Comparison of ENCODE assay signal across 9 mouse cellular contexts in the genomic region with DNA sequence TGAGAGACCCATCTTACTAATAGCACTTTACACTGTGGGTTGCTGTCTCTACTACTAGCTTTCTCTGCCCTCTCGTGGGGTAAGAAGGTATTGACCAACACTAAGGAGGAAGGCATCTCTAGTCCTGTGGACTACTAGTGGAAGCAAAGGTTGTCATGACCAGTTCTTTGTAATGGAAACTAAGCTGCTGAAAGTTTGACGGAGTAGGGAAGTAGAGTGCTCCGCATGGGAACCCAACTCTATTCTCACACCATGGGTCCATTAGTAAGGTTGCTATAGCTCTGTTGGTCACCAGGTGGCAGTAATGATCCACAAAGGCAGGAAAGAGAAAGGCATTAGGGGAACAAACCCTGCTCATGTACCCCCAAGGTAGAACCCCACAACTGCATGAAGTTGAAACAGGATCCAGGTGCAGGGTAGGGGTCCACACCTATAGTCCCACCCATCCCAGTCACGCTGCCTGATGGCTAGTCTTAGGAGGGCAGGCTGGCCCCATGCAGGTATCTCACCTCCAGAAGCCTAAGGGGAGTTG. TPM values are rescaled to one million over a fixed set of nuclear protein-coding genes. Genes with fewer than 3 reads are reported as not detected.
DNase-seq lines count a peak whose midpoint lies in the region; ATAC-seq and TF ChIP-seq lines count a peak whose summit lies in the region.
"Had no signal": no experiment of that assay in that cellular context is flagged by ENCODE, and none has a peak within 500 bp of the region (broad histone marks: within the 10 kb centered on the region; RNA-seq: fewer than 3 reads in every experiment).

No protein-coding gene starts in this region.

- in situ Hi-C loops in ES-E14 (cut with MboI; ENCODE audit: low sequenced_read_pairs in 2 of 2, unreplicated experiment in 2 of 2) = no loop called here

- no peaks in the 10 kb centered on the region for H3K9me3 ChIP-seq in ES-E14 (ENCODE audit: control insufficient read depth, insufficient read depth, low read depth, low read length)
- no peaks in the 10 kb centered on the region for H3K9me3 ChIP-seq in forebrain, embryonic 11.5 days (ENCODE audit: control insufficient read depth, low read length)
- H3K9me3 ChIP-seq: heart, embryonic 13.5 days had no signal

- H3K27me3 ChIP-seq in forebrain, embryonic 11.5 days (ENCODE audit: control insufficient read depth, insufficient read depth, low read length) = no peaks in the 10 kb centered on the region
- H3K27me3 ChIP-seq: heart, embryonic 13.5 days had no signal

- H3K4me2 ChIP-seq in forebrain, embryonic 11.5 days (ENCODE audit: low read depth, low read length, severe bottlenecking) = no peak overlapping the region
- H3K4me2 ChIP-seq: heart, embryonic 13.5 days had no signal

- WGBS in forebrain, embryonic 11.5 days = 32% methylated on average over 4 of the region's 4 CpGs

- H3K27ac ChIP-seq in ES-E14 (ENCODE audit: insufficient read depth, low read depth, low read length, poor library complexity, severe bottlenecking) = no peak overlapping the region; the same call in 1 of the 2 replicates
- no peak overlapping the region for H3K27ac ChIP-seq in forebrain, embryonic 11.5 days (ENCODE audit: low read depth, low read length)
- H3K27ac ChIP-seq: heart, embryonic 13.5 days had no signal

- H3K36me3 ChIP-seq in ES-E14 (ENCODE audit: control insufficient read depth, insufficient read depth, low read length, poor library complexity, severe bottlenecking) = peaks cover 32% of the 10 kb centered on the region
- H3K36me3 ChIP-seq in forebrain, embryonic 11.5 days (ENCODE audit: control insufficient read depth, insufficient read depth, low read length) = peaks cover 14% of the 10 kb centered on the region

- peak; percentile 70 for DNase-seq in ES-E14 (ENCODE audit: low read depth, low spot score)
- peak; percentile 74 for DNase-seq in c-Kit-positive CD71-negative TER-119-negative erythroid progenitor cells, embryonic 14.5 days (ENCODE audit: low read depth)
- DNase-seq in forebrain, embryonic 11.5 days (ENCODE audit: low spot score) = peak; percentile 71
- peak; percentile 78 for DNase-seq in heart, postnatal 4 days
- DNase-seq in layer of hippocampus, adult 18-20 months (ENCODE audit: low spot score in 2 of 2) = peak; percentile 53 to 85
- peak; percentile 45 to 54 for DNase-seq in lung, adult 18-20 months
- peak; percentile 83 for DNase-seq in thymus, postnatal 0 days (ENCODE audit: low spot score)

- peak; percentile 71 for ATAC-seq in forebrain, embryonic 11.5 days (replicated peaks; ENCODE audit: low FRiP score)
- peak; percentile 83 for ATAC-seq in neutrophil, adult 5-6 weeks (ENCODE audit: extremely low read depth, insufficient number of reproducible peaks, low FRiP score, poor library complexity, severe bottlenecking)

- H3K9ac ChIP-seq in ES-E14 (ENCODE audit: insufficient read depth, low read depth, low read length, poor library complexity, severe bottlenecking) = no peak overlapping the region
- H3K9ac ChIP-seq in forebrain, embryonic 11.5 days (ENCODE audit: low read length) = no peak overlapping the region
- H3K9ac ChIP-seq: heart, embryonic 13.5 days had no signal

- H3K4me1 ChIP-seq in ES-E14 (ENCODE audit: control insufficient read depth in 2 of 2, insufficient read depth in 2 of 2, low read length in 2 of 2, poor library complexity in 1 of 2) = peaks cover 0 to 12% of the 10 kb centered on the region in 2 experiments; a peak in 2 of 4 replicates
- H3K4me1 ChIP-seq in forebrain, embryonic 11.5 days (replicated peaks; ENCODE audit: control insufficient read depth, insufficient read depth, low read length) = no peaks in the 10 kb centered on the region
- H3K4me1 ChIP-seq: heart, embryonic 13.5 days had no signal

- H3K4me3 ChIP-seq in ES-E14 (ENCODE audit: insufficient read depth in 1 of 2, low read depth in 1 of 2, low read length in 2 of 2, poor library complexity in 1 of 2, severe bottlenecking in 1 of 2) = no peak overlapping the region
- no peak overlapping the region for H3K4me3 ChIP-seq in forebrain, embryonic 11.5 days (ENCODE audit: low read depth, low read length)
- H3K4me3 ChIP-seq: heart, embryonic 13.5 days had no signal

TF ChIP-seq in ES-E14, 5 proteins besides CTCF, POLR2A, EP300 and RAD21:
- no peak for TF ChIP-seq ZC3H11A (IDR thresholded peaks at IDR 0.05; ENCODE audit: borderline replicate concordance, low read depth, low read length)
- no peak for TF ChIP-seq MAFK (IDR thresholded peaks at IDR 0.05; ENCODE audit: insufficient read depth, low read depth, low read length)
- TF ChIP-seq CHD2 (IDR thresholded peaks at IDR 0.05; ENCODE audit: low read depth, low read length) = peak; percentile 18; the same call in 1 of the 2 replicates
- no peak for TF ChIP-seq HCFC1 (IDR thresholded peaks at IDR 0.05; ENCODE audit: borderline replicate concordance, insufficient read depth, low read length)
- TF ChIP-seq ZNF384 (IDR thresholded peaks at IDR 0.05; ENCODE audit: low read depth, low read length) = no peak

RNA-seq across cellular contexts. Expression of gene Dido1, which starts 31.1 kb away (rescaled TPM):
- 84.7 and 90.6 TPM in 2 replicates for total RNA-seq in ES-E14 (2012; rRNA removed)
- 39.8 and 44.1 TPM in 2 replicates for polyA plus RNA-seq in forebrain, embryonic 11.5 days (2014; fragmentation: Nextera tagmentation; extraction: Ambion mirVana)
- total RNA-seq in heart, postnatal 4 days (2021) = 10 to 100 TPM; 40.5 to 44.0 TPM
- 10 to 100 TPM; 53.2 to 54.6 TPM for total RNA-seq in layer of hippocampus, adult 18-20 months (2021)
- 102 and 114 TPM in 2 replicates for total RNA-seq in neutrophil, adult 5-6 weeks (2017)
- polyA plus RNA-seq in thymus, postnatal 0 days (2015; fragmentation: Nextera tagmentation; extraction: Ambion mirVana) = 25.6 and 32.2 TPM in 2 replicates

RNA-seq across cellular contexts. Expression of gene Gid8, which starts 31.2 kb away (rescaled TPM):
- total RNA-seq in ES-E14 (2012; rRNA removed) = 57.8 and 64.7 TPM in 2 replicates
- polyA plus RNA-seq in forebrain, embryonic 11.5 days (2014; fragmentation: Nextera tagmentation; extraction: Ambion mirVana) = 58.1 and 64.5 TPM in 2 replicates
- total RNA-seq in heart, postnatal 4 days (2021) = 10 to 100 TPM; 68.5 to 69.9 TPM
- total RNA-seq in layer of hippocampus, adult 18-20 months (2021) = 10 to 100 TPM; 58.6 to 61.5 TPM
- 66.9 and 77.9 TPM in 2 replicates for total RNA-seq in neutrophil, adult 5-6 weeks (2017)
- polyA plus RNA-seq in thymus, postnatal 0 days (2015; fragmentation: Nextera tagmentation; extraction: Ambion mirVana) = 50.5 and 53.1 TPM in 2 replicates

RNA-seq across cellular contexts. Expression of gene Tcfl5, which starts 36.2 kb away (rescaled TPM):
- total RNA-seq in ES-E14 (2012; rRNA removed) = 36.0 and 44.9 TPM in 2 replicates
- 0.17 and 0.23 TPM in 2 replicates for polyA plus RNA-seq in forebrain, embryonic 11.5 days (2014; fragmentation: Nextera tagmentation; extraction: Ambion mirVana)
- total RNA-seq in heart, postnatal 4 days (2021) = under 1 TPM; 0.20 to 0.26 TPM
- under 1 TPM; 0.18 to 0.25 TPM for total RNA-seq in layer of hippocampus, adult 18-20 months (2021)
- not detected in 2 replicates for total RNA-seq in neutrophil, adult 5-6 weeks (2017)
- polyA plus RNA-seq in thymus, postnatal 0 days (2015; fragmentation: Nextera tagmentation; extraction: Ambion mirVana) = 0.14 TPM in 1 of 2 replicates, not detected in the other
- polyA plus RNA-seq: heart, embryonic 13.5 days had no signal

RNA-seq across cellular contexts. Expression of gene Slc17a9, which starts 46.4 kb away (rescaled TPM):
- total RNA-seq in ES-E14 (2012; rRNA removed) = 12.0 and 28.1 TPM in 2 replicates
- polyA plus RNA-seq in forebrain, embryonic 11.5 days (2014; fragmentation: Nextera tagmentation; extraction: Ambion mirVana) = 0.11 and 0.57 TPM in 2 replicates
- total RNA-seq in heart, postnatal 4 days (2021) = under 1 TPM; 0.69 to 0.88 TPM
- under 1 TPM; 0.27 to 0.48 TPM for total RNA-seq in layer of hippocampus, adult 18-20 months (2021)
- total RNA-seq in neutrophil, adult 5-6 weeks (2017) = 10.2 and 12.1 TPM in 2 replicates
- polyA plus RNA-seq in thymus, postnatal 0 days (2015; fragmentation: Nextera tagmentation; extraction: Ambion mirVana) = 2.6 and 3.1 TPM in 2 replicates

Comparison
In these comparisons a context has a peak if more than half of its experiments do, and no peak if none do; other contexts are left out.
1. RNA of gene Tcfl5, which starts 36.2 kb away (total RNA-seq): 36.0 to 44.9 TPM in ES-E14; 0.20 to 0.26 TPM in heart, postnatal 4 days, 0.18 to 0.25 TPM in layer of hippocampus, adult 18-20 months and not detected in neutrophil, adult 5-6 weeks; every median in the first group is over 10 times any median in the second.
2. Peak in every context shown above with its lines, with median percentiles within 50 percentile points of each other: DNase-seq.